Mouse (Mus musculus) forelimb bud, embryonic 11.5 days (tissue): Measurements from ENCODE around the gene Acvr1c.

Experiments
- DNase-seq: peaks from one replicate; pipeline ENCODE4 v3.0.0-alpha.2; 2012; ENCODE audit warnings: low read depth, low spot score

Gene Acvr1c

GRCm38 (mm10) chr2:58282259-58282910, 75.3 kb downstream of the Acvr1c start:
- peak; percentile 64 for DNase-seq

- no peak for DNase-seq
These were observed 76.6 kb downstream of the Acvr1c start for GRCm38 (mm10) chr2:58281046-58281445.

- DNase-seq = no peak
These were observed 78.5 kb downstream of the Acvr1c start for GRCm38 (mm10) chr2:58279163-58279562.

GRCm38 (mm10) chr2:58276454-58276853, 81.2 kb downstream of the Acvr1c start:
- no peak for DNase-seq

- no peak for DNase-seq
These were observed 117.1 kb downstream of the Acvr1c start for GRCm38 (mm10) chr2:58240639-58241038.

GRCm38 (mm10) chr2:58237487-58237886, 120.2 kb downstream of the Acvr1c start:
- DNase-seq = no peak
